Mouse (Mus musculus) lung, adult 2 months (tissue): ENCODE measurements around the gene Cd5. TPM values are rescaled to one million over a fixed set of nuclear protein-coding genes. Genes with fewer than 3 reads are reported as not detected.
A peak's percentile ranks its signal among the peaks of the same experiment; 100 is the strongest.

Source experiments
- DNase-seq: peaks from one replicate; pipeline ENCODE4 v3.0.0; 2022
- H3K4me1 ChIP-seq: fragments of 200-500 bp; 2 replicates; pipeline ENCODE4 v1.6.1; 2011; ENCODE audit warnings: low read length; ENCODE audit not compliant: control insufficient read depth, insufficient read depth
- H3K4me3 ChIP-seq: fragments of 200-500 bp; replicated peaks from 2 replicates; pipeline ENCODE3; 2011; ENCODE audit warnings: low read depth, mild to moderate bottlenecking, control low read depth, low read length; ENCODE audit errors: extremely low read depth
- CTCF ChIP-seq: fragments of 200-500 bp; IDR thresholded peaks from 2 replicates; pipeline ENCODE4 v1.5.1; 2011; ENCODE audit warnings: mild to moderate bottlenecking, low read length, control low read depth; ENCODE audit not compliant: insufficient read depth
- POLR2A ChIP-seq: fragments of 200-500 bp; IDR thresholded peaks from 2 replicates; pipeline ENCODE4 v1.6.1; 2011; ENCODE audit warnings: low read depth, mild to moderate bottlenecking, control low read depth, low read length, borderline replicate concordance; ENCODE audit errors: extremely low read depth
- WGBS: fragments of 180-500 bp; shearing (Covaris S2); methylation state at CpG from one replicate; pipeline ENCODE4 v1.1.7; 2018; 5-methylcytosine and 5-hydroxymethylcytosine counted together
- polyA plus RNA-seq: library from polyadenylated mRNA; depleted of rRNA; stranded (reverse); fragments of >200 nt; gene quantifications from 2 replicates; pipeline ENCODE4 v1.2.3, GENCODE M21; 2012

Gene Cd5
- polyA plus RNA-seq, 1 experiment, result 4.4 TPM

DNA sequence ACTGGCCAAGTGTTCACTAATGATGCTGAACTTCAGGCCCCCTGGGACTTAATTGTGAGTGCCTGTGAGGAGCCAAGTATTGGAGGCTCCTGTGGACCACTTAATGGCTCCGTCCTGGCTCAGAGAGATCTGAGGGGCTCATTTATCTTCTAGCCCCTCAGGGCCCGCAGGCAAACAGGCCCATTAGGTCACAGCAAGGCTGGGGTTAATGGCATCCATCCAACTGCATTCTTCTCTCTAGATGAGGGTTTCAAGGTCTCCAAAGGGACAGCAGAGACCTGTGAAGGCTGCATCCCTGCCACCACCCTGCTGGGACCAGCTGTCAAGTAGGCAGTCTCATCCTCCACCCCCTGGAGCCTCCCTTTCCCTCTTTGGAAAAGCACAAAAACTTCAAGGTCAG is 19.1 kb downstream of the Cd5 start:
- Histone ChIP-seq H3K4me1 (no peaks in the 10 kb centered on the region; the same call in 1 of the 2 replicates), H3K4me3 (no peak overlapping the region)
- DNase-seq, result no peak
- TF ChIP-seq POLR2A (no peak), CTCF (no peak)
- WGBS, result 79% methylated on average over 2 of the region's 2 CpGs

GRCm38 (mm10) chr19:10718251-10718775 is 20.5 kb downstream of the Cd5 start:
- Histone ChIP-seq H3K4me1 (no peaks in the 10 kb centered on the region; the same call in 1 of the 2 replicates), H3K4me3 (no peak overlapping the region)
- 34% methylated on average over 7 of the region's 7 CpGs for WGBS
- TF ChIP-seq CTCF (no peak), POLR2A (no peak)
- no peak for DNase-seq

DNA sequence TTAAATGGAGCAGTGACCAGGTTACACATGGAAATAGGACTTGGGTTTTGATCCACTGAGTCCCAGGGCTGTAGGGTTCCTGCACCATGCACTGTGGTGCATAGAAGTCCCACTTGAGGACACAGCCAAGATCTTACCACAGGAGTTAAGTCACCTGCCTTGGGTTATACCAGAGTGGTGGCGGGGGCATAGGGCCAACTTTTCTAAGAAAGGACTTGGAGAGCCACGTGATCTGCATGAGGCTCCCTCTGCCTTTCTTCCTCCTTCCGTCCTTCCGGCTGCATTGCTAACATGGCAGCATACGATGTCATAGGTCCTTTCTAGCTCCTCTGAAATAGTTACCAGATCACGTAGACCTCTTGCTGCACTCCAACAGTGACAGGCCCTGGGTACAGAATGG is 23.3 kb downstream of the Cd5 start:
- 63% methylated on average over 6 of the region's 6 CpGs for whole genome bisulfite sequencing

DNA sequence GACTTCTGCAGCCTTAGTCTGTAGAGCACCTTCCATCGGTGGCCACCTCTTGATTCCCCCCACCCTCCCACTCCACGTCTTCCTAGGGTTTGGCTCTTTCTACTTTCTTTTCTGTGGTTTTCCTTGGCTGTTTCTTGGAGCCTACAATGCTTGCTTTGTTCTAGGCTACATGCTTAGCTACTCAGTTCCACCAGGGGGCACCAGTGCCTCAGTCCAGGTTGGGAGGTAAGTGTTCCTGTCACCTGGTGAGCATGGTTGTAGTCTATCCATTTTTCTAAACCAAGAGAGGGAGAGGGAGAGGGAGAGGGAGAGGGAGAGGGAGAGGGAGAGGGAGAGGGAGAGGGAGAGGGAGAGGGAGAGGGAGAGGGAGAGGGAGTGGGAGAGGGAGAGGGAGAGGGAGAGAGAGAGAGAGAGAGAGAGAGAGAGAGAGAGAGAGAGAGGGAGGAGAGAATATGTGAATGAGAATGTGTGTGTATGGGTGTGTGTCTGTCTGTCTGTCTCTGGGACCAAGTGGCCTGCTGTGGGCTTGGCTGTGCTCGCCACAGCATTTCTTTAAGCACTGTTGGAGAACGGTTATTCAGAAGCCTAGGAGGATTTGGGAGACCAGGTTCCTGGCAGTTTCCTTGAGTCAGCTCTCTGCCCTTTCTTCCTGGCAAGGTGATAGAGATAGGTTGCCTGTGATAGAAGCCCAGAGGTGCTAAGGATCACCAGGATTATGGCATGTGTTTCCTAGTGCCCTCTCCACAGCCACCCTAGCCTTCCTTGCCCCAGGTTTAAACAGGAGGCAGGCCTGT is 23.9 kb downstream of the Cd5 start:
- Histone ChIP-seq H3K4me3 (no peak overlapping the region), H3K4me1 (no peaks in the 10 kb centered on the region; the same call in 1 of the 2 replicates)
- DNase-seq, result peak; percentile 64
- 50% methylated on average over 4 of the region's 4 CpGs for WGBS
- TF ChIP-seq POLR2A, result no peak
- TF ChIP-seq CTCF, result peak; percentile 82

More for the DNA sequence above, 23.3 kb downstream of the Cd5 start:
- DNase-seq, result no peak
- Histone ChIP-seq H3K4me1 (no peaks in the 10 kb centered on the region; the same call in 1 of the 2 replicates), H3K4me3 (no peak overlapping the region)
- TF ChIP-seq POLR2A (no peak), CTCF (no peak)

DNA sequence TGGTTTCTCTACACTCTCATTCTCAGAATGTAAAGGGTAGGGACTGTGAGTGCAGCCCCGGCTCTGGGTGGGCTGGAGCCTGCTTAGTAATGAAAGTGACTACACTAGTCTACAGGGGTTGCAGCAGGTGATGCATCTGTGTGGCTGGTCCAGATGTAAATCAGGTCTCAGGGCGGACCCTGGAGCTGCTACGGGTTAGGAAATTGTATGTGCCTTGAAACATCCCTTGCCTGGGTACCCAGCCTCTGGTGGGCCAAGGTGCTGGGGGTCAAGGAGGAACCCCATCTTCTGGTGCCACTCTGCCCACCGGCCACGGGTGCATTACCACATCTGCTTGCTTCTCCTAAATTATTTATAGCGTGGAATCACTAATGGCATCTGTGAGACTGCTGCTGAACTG is 24.6 kb downstream of the Cd5 start:
- H3K4me1 ChIP-seq, result 0 out of 2 replicates have a peak, but pooled peaks cover under 1% of the 10 kb centered on the region
- DNase-seq, result no peak
- TF ChIP-seq POLR2A, result no peak
- TF ChIP-seq CTCF, result no peak
- no peak overlapping the region for H3K4me3 ChIP-seq
- 81% methylated on average over 6 of the region's 6 CpGs for WGBS

GRCm38 (mm10) chr19:10713551-10713950 is 25.3 kb downstream of the Cd5 start:
- no peak overlapping the region for H3K4me3 ChIP-seq
- DNase-seq, result no peak
- TF ChIP-seq CTCF (no peak), POLR2A (no peak)
- 92% methylated on average over 10 of the region's 10 CpGs for WGBS
- H3K4me1 ChIP-seq, result 0 out of 2 replicates have a peak, but pooled peaks cover 4% of the 10 kb centered on the region

- 0 out of 2 replicates have a peak, but pooled peaks cover 4% of the 10 kb centered on the region for H3K4me1 ChIP-seq
- TF ChIP-seq CTCF (no peak), POLR2A (no peak)
- DNase-seq, result no peak
- 95% methylated on average over 12 of the region's 12 CpGs for WGBS
- H3K4me3 ChIP-seq, result no peak overlapping the region
These were observed 26.2 kb downstream of the Cd5 start for GRCm38 (mm10) chr19:10712646-10713045.

DNA sequence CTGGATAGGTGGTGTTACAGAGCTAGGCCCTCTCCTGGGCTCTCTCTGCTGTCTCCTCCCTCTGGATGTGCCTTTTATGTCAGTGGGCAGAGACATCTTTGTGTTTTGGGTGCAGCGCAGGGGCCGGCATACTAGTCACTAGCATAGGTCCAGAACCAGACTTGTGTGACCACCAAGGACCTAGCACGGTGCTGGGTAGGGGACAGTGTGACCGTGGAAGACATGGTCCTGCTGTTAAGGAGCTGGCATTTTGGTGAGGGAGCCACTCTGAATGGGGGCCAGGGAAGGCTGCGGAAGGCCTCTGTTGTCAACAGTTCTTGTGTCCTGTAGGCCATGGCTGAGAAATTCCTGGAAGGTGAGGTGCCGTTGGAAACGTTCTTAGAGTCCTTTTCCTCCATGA is 26.6 kb downstream of the Cd5 start:
- 93% methylated on average over 7 of the region's 7 CpGs for WGBS
- 0 out of 2 replicates have a peak, but pooled peaks cover 4% of the 10 kb centered on the region for H3K4me1 ChIP-seq
- H3K4me3 ChIP-seq, result no peak overlapping the region
- DNase-seq, result no peak
- TF ChIP-seq POLR2A (no peak), CTCF (no peak)

DNA sequence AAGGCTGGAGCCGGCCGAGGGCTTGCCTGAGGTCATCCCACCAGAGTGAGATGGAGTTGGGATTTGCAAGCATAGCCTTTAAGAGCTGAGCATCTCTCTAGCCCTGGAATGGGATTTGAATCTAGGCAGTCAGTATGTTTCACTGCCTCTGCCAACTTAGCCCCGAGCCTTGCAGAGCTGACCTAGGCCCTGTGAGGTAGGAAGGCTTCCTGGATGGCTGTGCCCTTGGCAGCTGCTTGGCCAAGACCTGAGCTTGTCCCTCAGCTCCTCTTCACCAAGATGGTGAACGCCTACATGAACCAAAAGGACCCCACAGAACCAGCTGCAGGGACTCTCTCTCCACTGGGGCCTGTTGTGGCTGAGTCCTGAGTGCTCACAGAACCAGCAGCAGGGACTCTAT is 28.1 kb downstream of the Cd5 start:
- TF ChIP-seq POLR2A (no peak), CTCF (no peak)
- Histone ChIP-seq H3K4me1 (0 out of 2 replicates have a peak, but pooled peaks cover 4% of the 10 kb centered on the region), H3K4me3 (no peak overlapping the region)
- no peak for DNase-seq
- WGBS, result 91% methylated on average over 4 of the region's 4 CpGs

- TF ChIP-seq CTCF, result peak; percentile 63
- TF ChIP-seq POLR2A, result no peak
- Histone ChIP-seq H3K4me1 (0 out of 2 replicates have a peak, but pooled peaks cover 4% of the 10 kb centered on the region), H3K4me3 (no peak overlapping the region)
- 74% methylated on average over 9 of the region's 9 CpGs for WGBS
- DNase-seq, result no peak
These were observed 28.7 kb downstream of the Cd5 start for GRCm38 (mm10) chr19:10710088-10710511.
